Mouse (Mus musculus) CH12.LX (cell line): Measurements from ENCODE around the gene Flt1. TPM values are rescaled to one million over a fixed set of nuclear protein-coding genes. Genes with fewer than 3 reads are reported as not detected.

Experiments used
- DNase-seq: peaks from one replicate; pipeline ENCODE4 v3.0.0-alpha.2; 2013; ENCODE audit errors: extremely low read depth
- H3K27ac ChIP-seq: 2 replicates; pipeline ENCODE4 v1.5.1; 2012; ENCODE audit warnings: low read depth, mild to moderate bottlenecking, control low read depth, moderate library complexity; ENCODE audit not compliant: insufficient read depth
- H3K27me3 ChIP-seq: replicated peaks from 2 replicates; pipeline ENCODE3; 2012; ENCODE audit warnings: inconsistent platforms
- H3K36me3 ChIP-seq, 2 experiments: replicated peaks in 1 of 2; 2 replicates each; pipeline versions ENCODE3 to v1.6.1; 2012; ENCODE audit warnings: inconsistent platforms in 1 of 2, low read length in 1 of 2, mild to moderate bottlenecking in 1 of 2, mixed read lengths in 1 of 2, moderate library complexity in 1 of 2; ENCODE audit not compliant: control insufficient read depth in 1 of 2, insufficient read depth in 1 of 2
- H3K4me1 ChIP-seq, 2 experiments: 2 replicates each; pipeline ENCODE4 v1.6.1; 2012; ENCODE audit warnings: inconsistent platforms in 1 of 2, moderate library complexity in 1 of 2; ENCODE audit not compliant: insufficient read depth in 2 of 2, control insufficient read depth in 1 of 2
- H3K4me2 ChIP-seq: 2 replicates; pipeline ENCODE4 v1.6.1; 2012; ENCODE audit warnings: low read depth, mild to moderate bottlenecking, control low read depth; ENCODE audit not compliant: poor library complexity, insufficient read depth, severe bottlenecking
- H3K4me3 ChIP-seq, 3 experiments: fragments of 150-350 bp in 1 of 3; sonication (generic) in 1 of 3; replicated peaks in 1 of 3; 2 replicates each; pipeline versions ENCODE3 to v1.5.1; 2011 to 2012; ENCODE audit warnings: low read depth in 2 of 3, low read length in 2 of 3, mild to moderate bottlenecking in 2 of 3, moderate library complexity in 2 of 3, control low read depth in 1 of 3, improper control_type of control experiment in 1 of 3, inconsistent platforms in 1 of 3, mixed read lengths in 1 of 3; ENCODE audit not compliant: poor library complexity in 1 of 3
- H3K79me2 ChIP-seq: replicated peaks from 2 replicates; pipeline ENCODE4 v1.6.1; 2012; ENCODE audit warnings: mild to moderate bottlenecking, moderate library complexity; ENCODE audit not compliant: control insufficient read depth, poor library complexity, insufficient read depth, severe bottlenecking; ENCODE audit errors: extremely low read depth
- H3K9ac ChIP-seq: 2 replicates; pipeline ENCODE4 v1.6.1; 2012; ENCODE audit warnings: low read depth, mild to moderate bottlenecking, control low read depth, moderate library complexity; ENCODE audit not compliant: insufficient read depth
- H3K9me3 ChIP-seq: replicated peaks from 2 replicates; pipeline ENCODE3; 2012; ENCODE audit warnings: low read length, inconsistent platforms, mixed read lengths
- BHLHE40 ChIP-seq: IDR thresholded peaks from 2 replicates; pipeline ENCODE4 v1.6.1; 2011; ENCODE audit warnings: mild to moderate bottlenecking, low read depth, low read length, improper control_type of control experiment
- E2F4 ChIP-seq: IDR thresholded peaks from 2 replicates; pipeline ENCODE4 v1.6.1; 2011; ENCODE audit warnings: low read depth, low read length, improper control_type of control experiment; ENCODE audit not compliant: insufficient replicate concordance
- ELF1 ChIP-seq: IDR thresholded peaks from 2 replicates; pipeline ENCODE4 v1.6.1; 2014; ENCODE audit warnings: low read depth, mild to moderate bottlenecking, inconsistent platforms, low read length, improper control_type of control experiment
- EP300 ChIP-seq: IDR thresholded peaks from 2 replicates; pipeline ENCODE4 v1.6.1; 2011; ENCODE audit warnings: low read length, improper control_type of control experiment
- HCFC1 ChIP-seq: IDR thresholded peaks from 2 replicates; pipeline ENCODE4 v1.6.1; 2012; ENCODE audit warnings: low read depth, mild to moderate bottlenecking, inconsistent platforms, low read length, improper control_type of control experiment
- KAT2A ChIP-seq: IDR thresholded peaks from 2 replicates; pipeline ENCODE4 v1.6.1; 2012; ENCODE audit warnings: low read length, improper control_type of control experiment, inconsistent platforms; ENCODE audit not compliant: insufficient replicate concordance
- MAFK ChIP-seq: IDR thresholded peaks from 2 replicates; pipeline ENCODE4 v1.6.1; 2011; ENCODE audit warnings: low read length, improper control_type of control experiment; ENCODE audit not compliant: insufficient replicate concordance
- MEF2A ChIP-seq: IDR thresholded peaks from 2 replicates; pipeline ENCODE4 v1.6.1; 2014; ENCODE audit warnings: low read depth, mild to moderate bottlenecking, inconsistent platforms, low read length, improper control_type of control experiment, borderline replicate concordance
- MYC ChIP-seq: IDR thresholded peaks from 2 replicates; pipeline ENCODE4 v1.6.1; 2011; ENCODE audit warnings: low read depth, mild to moderate bottlenecking, improper control_type of control experiment, low read length
- NELFE ChIP-seq: IDR thresholded peaks from 2 replicates; pipeline ENCODE4 v1.6.1; 2011; ENCODE audit warnings: low read depth, low read length, improper control_type of control experiment
- NRF1 ChIP-seq: IDR thresholded peaks from 2 replicates; pipeline ENCODE4 v1.6.1; 2014; ENCODE audit warnings: low read depth, mild to moderate bottlenecking, inconsistent platforms, low read length, improper control_type of control experiment, moderate library complexity
- POLR2A ChIP-seq: IDR thresholded peaks from 2 replicates; pipeline ENCODE4 v1.6.1; 2011; ENCODE audit warnings: low read depth, mild to moderate bottlenecking, improper control_type of control experiment, low read length
- RCOR1 ChIP-seq: conservative IDR thresholded peaks from 2 replicates; pipeline ENCODE4 v1.6.1; 2012; ENCODE audit warnings: low read depth, mild to moderate bottlenecking, inconsistent platforms, low read length, improper control_type of control experiment
- SIN3A ChIP-seq: IDR thresholded peaks from 2 replicates; pipeline ENCODE4 v1.6.1; 2012; ENCODE audit warnings: low read length, improper control_type of control experiment, inconsistent platforms
- TBP ChIP-seq: conservative IDR thresholded peaks from 2 replicates; pipeline ENCODE4 v1.6.1; 2011; ENCODE audit warnings: low read depth, low read length, improper control_type of control experiment
- UBTF ChIP-seq: IDR thresholded peaks from 2 replicates; pipeline ENCODE4 v1.6.1; 2012; ENCODE audit warnings: low read depth, mild to moderate bottlenecking, inconsistent platforms, low read length, improper control_type of control experiment, moderate library complexity
- USF2 ChIP-seq: conservative IDR thresholded peaks from 2 replicates; pipeline ENCODE4 v1.6.1; 2011; ENCODE audit warnings: low read depth, low read length, improper control_type of control experiment
- ZC3H11A ChIP-seq: IDR thresholded peaks from 2 replicates; pipeline ENCODE4 v1.6.1; 2012; ENCODE audit warnings: low read depth, mild to moderate bottlenecking, inconsistent platforms, low read length, improper control_type of control experiment
- ZKSCAN1 ChIP-seq: IDR thresholded peaks from 2 replicates; pipeline ENCODE4 v1.6.1; 2012; ENCODE audit warnings: low read depth, inconsistent platforms, low read length, improper control_type of control experiment, borderline replicate concordance
- ZMIZ1 ChIP-seq: IDR thresholded peaks from 2 replicates; pipeline ENCODE4 v1.6.1; 2012; ENCODE audit warnings: low read depth, mild to moderate bottlenecking, inconsistent platforms, low read length, improper control_type of control experiment
- ZNF384 ChIP-seq: IDR thresholded peaks from 2 replicates; pipeline ENCODE4 v1.6.1; 2012; ENCODE audit warnings: low read depth, low read length, improper control_type of control experiment, inconsistent platforms
- dilution Hi-C: fragments of 300-500 bp; cut with MboI; formaldehyde crosslinking; loops from 2 replicates; pipeline ENCODE4 v1.14.3; 2020; ENCODE audit warnings: low sequenced_read_pairs; ENCODE audit not compliant: extremely low pct_unique_long_range_greater_than_20kb, extremely low pct_ligation_motif_present
- in situ Hi-C: fragments of 300-500 bp; cut with MboI; formaldehyde crosslinking; loops from 3 replicates; pipeline ENCODE4 v1.14.3; 2019; ENCODE audit warnings: low sequenced_read_pairs, low pct_ligation_motif_present, low pct_unique_long_range_greater_than_20kb, mixed read lengths
- polyA plus RNA-seq: library from polyadenylated mRNA; unstranded; fragments of >175 nt; gene quantifications from 2 replicates; pipeline ENCODE4 v1.2.1, GENCODE M21; 2012; ENCODE audit warnings: low read depth; ENCODE audit not compliant: insufficient read length
- total RNA-seq, 2 experiments: library from RNA; depleted of rRNA; stranded (reverse); fragments of 300-350 nt in 1 of 2; fragments of >200 nt in 1 of 2; gene quantifications; 2 replicates each; pipeline ENCODE4 v1.2.3; 2012 to 2014

Gene Flt1
- total and polyA plus RNA-seq, 3 experiments: 0.27 to 0.94 (median 0.47) TPM

GRCm38 (mm10) chr5:147639940-147640339 lies 85.9 kb downstream of the Flt1 start:
- no peaks in the 10 kb centered on the region for H3K79me2 ChIP-seq
- H3K9ac ChIP-seq: no peak overlapping the region
- H3K27me3 ChIP-seq: no peaks in the 10 kb centered on the region
- H3K4me1 ChIP-seq: no peaks in the 10 kb centered on the region
- dilution Hi-C loops (no loop called here), in situ Hi-C loops (no loop called here)
- no peaks in the 10 kb centered on the region for H3K36me3 ChIP-seq
- TF ChIP-seq EP300: no peak
- H3K27ac ChIP-seq: no peak overlapping the region
- DNase-seq: no peak
- H3K4me3 ChIP-seq: no peak overlapping the region
- H3K9me3 ChIP-seq: no peaks in the 10 kb centered on the region
- no peak overlapping the region for H3K4me2 ChIP-seq

GRCm38 (mm10) chr5:147636676-147637075 lies 89.1 kb downstream of the Flt1 start:
- H3K9me3 ChIP-seq: no peaks in the 10 kb centered on the region
- no peaks in the 10 kb centered on the region for H3K4me1 ChIP-seq
- DNase-seq: no peak
- H3K4me2 ChIP-seq: no peak overlapping the region
- H3K27ac ChIP-seq: no peak overlapping the region
- no peaks in the 10 kb centered on the region for H3K79me2 ChIP-seq
- in situ Hi-C loops: no loop called here
- no peak overlapping the region for H3K9ac ChIP-seq
- H3K36me3 ChIP-seq: no peaks in the 10 kb centered on the region
- dilution Hi-C loops: no loop called here
- H3K27me3 ChIP-seq: no peaks in the 10 kb centered on the region
- H3K4me3 ChIP-seq: no peak overlapping the region
- TF ChIP-seq ZC3H11A (no peak), SIN3A (no peak), NELFE (no peak), RCOR1 (no peak), UBTF (no peak), MEF2A (no peak), HCFC1 (no peak), ZNF384 (no peak), BHLHE40 (no peak), KAT2A (no peak), MYC (no peak), POLR2A (no peak), E2F4 (no peak), USF2 (no peak), ZKSCAN1 (no peak), NRF1 (no peak), MAFK (no peak), ZMIZ1 (no peak), TBP (no peak), ELF1 (no peak)
